Mouse (Mus musculus) layer of hippocampus, postnatal 36 days (tissue): Measurements from ENCODE around the gene Slc27a1. TPM values are rescaled to one million over a fixed set of nuclear protein-coding genes. Genes with fewer than 3 reads are reported as not detected.
"Not testable (repeated sequence)": the region's sequence is repeated elsewhere in the genome, so short reads cannot be mapped to it uniquely, and the experiment has no call there.

Experiments
- DNase-seq, 2 experiments: peaks; one replicate each; pipeline ENCODE4 v3.0.0; 2022
- total RNA-seq, 2 experiments: library from RNA; stranded (reverse); gene quantifications; 2 replicates each; pipeline ENCODE4 v1.2.3; 2021

The Slc27a1 gene
- total RNA-seq: 100 to 1,000 TPM; 109 to 123 TPM

- DNase-seq: peak; percentile 67 to 77
Measured at GRCm38 (mm10) chr8:71568387-71568937, at the start of gene Slc27a1. Gene Slc27a1, plus strand, starts transcription at chr8:71568882.

DNA sequence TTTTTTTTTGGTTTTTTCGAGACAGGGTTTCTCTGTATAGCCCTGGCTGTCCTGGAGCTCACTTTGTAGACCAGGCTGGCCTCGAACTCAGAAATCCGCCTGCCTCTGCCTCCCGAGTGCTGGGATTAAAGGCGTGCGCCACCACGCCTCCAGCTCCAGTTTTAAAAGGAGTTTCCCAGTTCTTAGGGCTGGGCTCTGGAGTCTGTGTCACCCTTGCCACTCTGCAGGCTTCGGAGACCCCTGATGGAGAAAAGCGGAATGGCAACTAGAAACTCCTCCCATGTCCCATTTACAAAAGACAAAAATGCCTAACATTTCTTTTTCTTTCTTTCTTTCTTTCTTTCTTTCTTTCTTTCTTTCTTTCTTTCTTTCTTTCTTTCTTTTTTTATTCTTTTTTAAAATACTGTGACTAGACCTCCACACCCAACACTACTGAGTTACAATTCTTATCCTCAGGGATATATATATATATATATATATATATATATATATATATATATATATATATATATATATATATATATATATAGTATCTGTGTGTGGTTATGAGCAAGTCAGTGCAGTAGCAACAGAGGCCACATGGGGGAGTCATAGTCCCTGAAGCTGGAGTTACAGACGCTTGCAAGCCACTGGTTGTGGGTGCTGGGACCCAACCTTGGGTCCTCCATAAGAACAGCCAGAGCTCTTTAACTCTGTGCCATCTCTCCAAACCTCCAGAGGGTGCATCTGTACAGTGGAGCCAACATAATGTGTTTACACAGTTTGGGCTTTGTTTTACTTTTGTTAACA, 49.5 kb upstream of the Slc27a1 start:
- not testable (repeated sequence) for DNase-seq

GRCm38 (mm10) chr8:71521634-71522033, 47.0 kb upstream of the Slc27a1 start:
- peak; percentile 86 to 88 for DNase-seq

DNA sequence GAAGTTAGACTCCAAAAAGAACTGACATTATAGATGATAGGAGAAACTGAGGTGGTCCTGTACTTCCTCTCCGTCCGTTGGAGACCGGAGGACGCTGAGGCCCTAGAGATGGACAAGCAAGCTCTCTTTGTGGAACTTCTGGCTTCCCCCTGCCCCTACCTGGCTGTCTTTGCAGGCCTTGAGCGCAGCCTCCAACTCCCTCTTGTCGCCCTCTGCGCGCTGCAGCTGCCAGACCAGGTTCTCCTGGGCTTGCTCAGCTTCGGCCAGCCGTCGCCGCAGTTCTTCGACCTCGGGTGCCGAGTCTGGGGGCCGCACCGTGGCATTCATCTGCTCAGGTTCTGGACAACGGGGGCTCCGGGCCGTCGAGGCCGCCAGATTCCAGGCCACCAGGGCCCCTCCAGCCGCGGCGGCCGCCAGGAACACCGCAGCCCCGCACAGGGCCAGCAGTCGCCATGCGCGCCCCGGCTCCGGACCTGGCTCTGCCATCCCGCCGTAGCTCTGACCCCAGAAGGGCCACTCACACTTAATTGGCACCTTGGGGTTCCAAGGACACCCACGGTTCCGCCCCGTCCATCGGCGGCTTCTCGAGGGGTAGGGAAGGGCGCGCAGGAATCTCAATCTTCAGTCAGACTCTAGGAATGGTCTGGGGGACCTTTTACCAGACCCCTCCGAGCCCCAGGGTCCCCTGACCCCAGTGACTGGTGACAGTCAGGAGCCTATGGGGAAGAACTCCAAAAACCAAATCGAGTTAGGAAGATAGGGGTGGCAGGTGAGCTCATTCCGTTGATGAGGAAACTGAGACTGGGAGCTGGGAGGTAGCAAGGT, 43.2 kb upstream of the Slc27a1 start, which contains the start of gene Ccdc194:
Ccdc194 (minus strand) TSS at position 486 of the 825 bp plus-strand sequence.
- no peak for DNase-seq

DNA sequence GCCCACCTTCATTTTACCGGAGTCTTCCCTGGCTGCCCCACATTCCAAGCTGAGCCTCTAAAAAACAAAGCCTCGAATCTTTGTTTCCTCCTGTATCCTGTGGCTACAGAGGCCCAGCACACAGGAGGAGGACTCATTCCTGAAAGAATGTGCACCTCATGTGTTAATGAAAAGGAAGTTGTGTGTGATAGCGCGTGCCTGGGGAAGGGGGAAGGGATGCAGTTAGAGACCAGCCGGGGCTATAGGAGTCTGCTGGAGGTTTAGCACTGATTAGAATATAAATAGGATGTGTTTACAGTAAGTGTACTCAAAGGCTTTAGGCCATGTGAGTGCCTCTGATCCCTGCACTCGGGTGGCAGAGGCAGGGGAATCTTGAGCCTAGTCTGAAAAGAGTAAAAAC, 42.4 kb upstream of the Slc27a1 start:
- DNase-seq: no peak

- no peak for DNase-seq
Measured at GRCm38 (mm10) chr8:71527162-71527870, 41.4 kb upstream of the Slc27a1 start.

- no peak for DNase-seq
Measured at GRCm38 (mm10) chr8:71528362-71529073, 40.2 kb upstream of the Slc27a1 start.

- DNase-seq: not testable (repeated sequence)
Measured at GRCm38 (mm10) chr8:71530735-71531467, 37.8 kb upstream of the Slc27a1 start.

DNA sequence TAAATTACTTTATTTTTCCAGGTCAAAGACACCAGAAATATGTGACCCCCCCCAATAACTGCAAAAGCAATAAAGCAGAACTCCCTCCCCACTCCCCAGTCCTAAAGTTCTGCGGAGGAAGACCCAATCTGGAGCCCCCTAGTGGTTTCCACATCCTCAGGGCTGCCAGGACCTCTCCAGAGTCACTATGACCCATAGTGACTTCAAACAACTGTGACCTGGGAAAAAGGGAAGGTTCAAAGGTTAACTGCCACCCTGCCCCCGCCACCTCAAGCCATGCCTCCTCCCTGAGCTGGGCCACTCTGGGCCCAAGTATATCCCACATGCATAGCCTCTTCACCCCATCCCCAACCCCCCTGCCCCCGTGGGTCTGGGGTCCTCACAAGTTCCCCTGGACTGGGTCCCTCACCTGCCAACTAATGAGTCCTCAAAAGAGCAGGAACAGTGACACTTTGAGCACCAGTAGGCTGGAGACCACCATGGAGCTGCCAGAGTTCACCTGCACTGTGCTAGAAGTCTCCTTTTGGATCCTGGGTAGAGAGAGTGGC, 34.3 kb upstream of the Slc27a1 start:
- DNase-seq: no peak

DNA sequence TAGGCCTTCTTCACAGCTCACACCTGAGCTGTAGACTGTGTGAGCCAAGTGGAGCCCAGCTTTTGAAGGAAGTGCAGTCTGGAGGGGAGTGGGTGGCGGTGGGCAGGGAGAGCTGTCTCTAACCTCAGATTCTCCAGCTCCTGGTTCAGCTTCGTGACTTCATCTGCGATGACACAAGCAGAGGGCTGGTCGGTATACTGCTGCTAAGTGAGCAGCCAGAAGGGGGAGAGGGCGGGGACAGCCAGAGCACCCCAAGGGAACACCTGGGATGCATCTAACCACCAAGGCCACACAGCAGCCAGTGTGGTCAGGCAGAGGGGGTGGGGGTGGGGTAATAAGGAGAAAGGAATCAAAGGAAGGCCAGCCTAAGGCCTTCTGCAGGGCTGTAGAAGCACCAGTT, 33.0 kb upstream of the Slc27a1 start:
- DNase-seq: no peak

DNA sequence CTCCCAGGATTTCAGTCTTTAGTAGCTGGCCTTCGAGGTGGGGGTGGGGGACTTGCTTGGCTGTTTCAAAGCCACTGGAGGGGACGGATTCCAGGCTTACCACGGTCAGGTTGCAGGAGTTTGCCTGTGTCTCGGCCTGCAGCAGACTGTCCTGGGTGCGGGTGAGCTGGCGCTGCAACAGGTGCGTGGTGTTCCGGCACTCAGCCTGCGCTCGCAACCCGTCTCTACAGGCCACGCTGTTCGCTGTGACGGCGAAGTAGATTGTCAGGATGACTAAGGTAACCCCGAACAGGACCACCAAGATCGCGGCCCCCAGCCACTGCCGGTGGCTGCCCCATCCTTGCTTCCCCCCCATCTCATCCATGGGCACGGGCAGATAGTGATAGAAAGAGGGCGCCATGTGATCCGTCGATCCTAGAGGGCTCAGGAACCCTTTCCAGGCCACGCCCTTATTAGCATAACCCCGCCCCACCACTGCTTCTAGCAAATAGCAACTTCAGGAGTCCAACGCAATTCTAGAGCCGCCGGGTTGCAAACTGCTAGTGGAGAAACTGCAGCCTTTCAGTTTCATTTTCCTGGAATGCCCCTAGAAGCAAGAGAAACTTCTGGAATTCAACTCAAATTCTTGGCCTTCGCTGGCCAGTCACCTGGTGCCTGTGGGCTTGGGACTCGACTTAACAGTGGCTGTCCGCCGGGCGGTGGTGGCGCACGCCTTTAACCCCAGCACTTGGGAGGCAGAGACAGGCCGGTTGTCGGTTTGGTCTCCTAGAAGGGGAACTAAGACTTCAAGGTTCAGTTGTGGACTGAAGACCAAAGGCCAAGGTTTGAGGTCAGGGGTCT, 31.4 kb upstream of the Slc27a1 start, which contains the start of gene Bst2:
Bst2 (minus strand) TSS at position 429 of the 840 bp plus-strand sequence.
- DNase-seq: peak in 1 of 2 experiments; percentile 37

DNA sequence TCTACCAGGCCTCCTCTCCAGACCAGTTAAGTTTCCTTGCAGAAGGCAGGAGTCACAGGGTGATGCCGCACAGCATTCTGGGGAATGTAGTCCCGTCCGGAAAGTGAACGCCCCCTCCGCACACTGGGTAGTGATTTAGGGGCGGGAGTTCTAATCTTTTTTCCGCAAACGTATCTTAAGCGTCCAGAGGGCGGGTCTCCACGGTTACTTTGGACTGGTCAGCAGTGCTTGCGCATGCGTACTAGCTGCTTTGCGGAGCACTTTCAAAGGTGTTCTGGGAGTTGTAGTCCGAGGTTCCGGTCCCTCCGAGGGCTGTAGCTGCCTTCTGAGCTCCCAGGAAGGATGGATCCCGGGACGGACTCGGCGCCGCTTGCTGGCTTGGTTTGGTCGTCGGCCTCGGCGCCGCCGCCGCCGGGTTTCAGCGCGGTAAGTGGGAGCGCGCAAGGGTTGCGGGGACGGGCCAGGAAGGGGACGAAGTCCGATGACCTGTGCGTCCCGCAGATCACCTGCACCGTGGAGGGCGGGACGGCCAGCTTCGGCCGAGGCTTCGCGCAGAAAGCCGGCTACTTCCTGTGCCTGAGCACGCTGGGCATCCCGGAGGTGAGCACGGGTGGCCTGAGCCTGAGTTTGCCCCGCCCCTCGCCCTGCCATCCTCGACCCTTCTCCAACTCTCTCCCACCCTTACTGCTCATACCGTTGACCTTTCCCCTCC, 25.9 kb upstream of the Slc27a1 start, which contains the start of gene Mvb12a:
Mvb12a (plus strand) TSS at position 291 of the 712 bp plus-strand sequence.
- DNase-seq: peak; percentile 96 to 97

GRCm38 (mm10) chr8:71543755-71544154, 24.9 kb upstream of the Slc27a1 start:
- DNase-seq: no peak

- no peak for DNase-seq
Measured at GRCm38 (mm10) chr8:71545053-71545452, 23.6 kb upstream of the Slc27a1 start.

- DNase-seq: no peak
Measured at GRCm38 (mm10) chr8:71547590-71547989, 21.1 kb upstream of the Slc27a1 start.

DNA sequence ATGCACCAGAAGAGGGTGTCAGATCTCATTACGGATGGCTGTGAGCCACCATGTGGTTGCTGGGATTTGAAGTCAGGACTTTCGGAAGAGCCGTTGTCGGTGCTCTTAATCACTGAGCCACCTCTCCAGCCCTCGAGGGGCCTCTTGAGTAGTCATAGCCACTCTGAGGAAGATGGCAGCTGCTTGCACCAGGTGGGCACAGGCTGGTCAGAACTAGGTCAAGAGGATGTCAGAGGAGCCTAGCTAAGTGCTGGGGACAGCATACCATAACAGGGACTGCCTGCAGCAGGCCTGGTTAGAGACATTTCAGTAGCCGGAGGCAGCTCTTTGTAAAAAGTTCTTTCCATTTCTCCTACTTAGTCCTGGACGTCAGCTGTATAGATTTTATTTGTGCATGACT, 17.9 kb upstream of the Slc27a1 start:
- no peak for DNase-seq

DNA sequence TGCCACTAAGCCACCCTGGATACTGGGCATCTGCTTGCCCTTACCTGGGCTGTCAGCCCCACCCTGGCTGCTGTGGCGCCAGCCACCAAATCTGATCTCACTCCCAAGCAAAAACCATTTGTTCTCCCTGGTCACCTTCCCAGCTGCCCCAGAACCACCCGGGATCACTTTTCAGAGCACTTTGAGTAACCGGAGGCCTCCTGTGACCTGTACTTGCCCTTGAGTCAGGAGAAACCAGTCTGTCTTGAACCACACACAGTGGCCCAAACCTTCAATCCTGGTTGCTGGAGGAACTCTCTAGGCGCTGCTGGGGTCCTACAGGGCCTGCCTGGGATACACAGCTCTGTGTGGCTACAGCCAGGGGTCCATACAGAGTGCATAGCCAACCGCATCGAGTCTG, 15.9 kb upstream of the Slc27a1 start:
- DNase-seq: no peak

- no peak for DNase-seq
Measured at GRCm38 (mm10) chr8:71554001-71554400, 14.7 kb upstream of the Slc27a1 start.

- no peak for DNase-seq
Measured at GRCm38 (mm10) chr8:71554644-71555043, 14.0 kb upstream of the Slc27a1 start.
